Mouse (Mus musculus): ENCODE data around the gene Sgca. TPM values are rescaled to one million over a fixed set of nuclear protein-coding genes. Genes with fewer than 3 reads are reported as not detected.
"Not testable (repeated sequence)": the region's sequence is repeated elsewhere in the genome, so short reads cannot be mapped to it uniquely, and the experiment has no call there.

Sgca gene
- under 1 TPM in 3 of 4 experiments, not detected in 1; 0.23 to 0.48 (median 0.25) TPM for total RNA-seq (2022)

- DNase-seq (ENCODE audit: low spot score in 2 of 2): no peak
Observed at GRCm38 (mm10) chr11:94976199-94976598, at the start of gene Sgca. Gene Sgca (minus strand): TSS chr11:94976327.

GRCm38 (mm10) chr11:95025227-95026012 is 49.3 kb upstream of the Sgca start:
- DNase-seq (ENCODE audit: low spot score in 2 of 2): no peak

GRCm38 (mm10) chr11:95024439-95025184 is 48.5 kb upstream of the Sgca start:
- no peak for DNase-seq (ENCODE audit: low spot score in 2 of 2)

GRCm38 (mm10) chr11:95023481-95023880 is 47.4 kb upstream of the Sgca start:
- no peak for DNase-seq (ENCODE audit: low spot score in 2 of 2)

GRCm38 (mm10) chr11:95022237-95022992 is 46.3 kb upstream of the Sgca start:
- DNase-seq (ENCODE audit: low spot score in 2 of 2): no peak

- no peak for DNase-seq (ENCODE audit: low spot score in 2 of 2)
Observed at GRCm38 (mm10) chr11:95015484-95015883, 39.4 kb upstream of the Sgca start.

- DNase-seq (ENCODE audit: low spot score in 2 of 2): no peak
Observed at GRCm38 (mm10) chr11:95012487-95012886, 36.4 kb upstream of the Sgca start.

GRCm38 (mm10) chr11:95012075-95012474 is 35.9 kb upstream of the Sgca start:
- DNase-seq (ENCODE audit: low spot score in 2 of 2): no peak

- DNase-seq (ENCODE audit: low spot score in 2 of 2): no peak
Observed at GRCm38 (mm10) chr11:95011416-95011815, 35.3 kb upstream of the Sgca start.

- not testable (repeated sequence) for DNase-seq (ENCODE audit: low spot score in 2 of 2)
Observed at GRCm38 (mm10) chr11:95010841-95011403, 34.8 kb upstream of the Sgca start.

GRCm38 (mm10) chr11:95010141-95010739 is 34.1 kb upstream of the Sgca start:
- peak in 1 of 2 experiments; percentile 35 for DNase-seq (ENCODE audit: low spot score in 2 of 2)

GRCm38 (mm10) chr11:95009629-95010014 is 33.5 kb upstream of the Sgca start, which contains the start of gene Samd14:
Gene Samd14 (plus strand): TSS chr11:95009879.
- peak in 1 of 2 experiments; percentile 50 for DNase-seq (ENCODE audit: low spot score in 2 of 2)

GRCm38 (mm10) chr11:95008661-95009628 is 32.8 kb upstream of the Sgca start:
- DNase-seq (ENCODE audit: low spot score in 2 of 2): no peak

GRCm38 (mm10) chr11:95007418-95007817 is 31.3 kb upstream of the Sgca start:
- no peak for DNase-seq (ENCODE audit: low spot score in 2 of 2)

GRCm38 (mm10) chr11:95006525-95007219 is 30.5 kb upstream of the Sgca start:
- peak in 1 of 2 experiments; percentile 68 for DNase-seq (ENCODE audit: low spot score in 2 of 2)

- DNase-seq (ENCODE audit: low spot score in 2 of 2): no peak
Observed at GRCm38 (mm10) chr11:95006038-95006437, 29.9 kb upstream of the Sgca start.

GRCm38 (mm10) chr11:95004937-95005198 is 28.7 kb upstream of the Sgca start:
- DNase-seq (ENCODE audit: low spot score in 2 of 2): no peak

- no peak for DNase-seq (ENCODE audit: low spot score in 2 of 2)
Observed at GRCm38 (mm10) chr11:95004136-95004936, 28.2 kb upstream of the Sgca start.

GRCm38 (mm10) chr11:95002705-95003104 is 26.6 kb upstream of the Sgca start:
- peak in 1 of 2 experiments; percentile 64 for DNase-seq (ENCODE audit: low spot score in 2 of 2)

Data from left cerebral cortex, adult 8-10 months (tissue).